Mouse (Mus musculus) G1E-ER4 (cell line): Measurements from ENCODE around the gene Nol3. TPM values are rescaled to one million over a fixed set of nuclear protein-coding genes. Genes with fewer than 3 reads are reported as not detected.

Experiments
- GATA1 ChIP-seq: IDR thresholded peaks from one replicate; pipeline ENCODE4 v1.8.0; 2012; ENCODE audit warnings: low read length, inconsistent platforms
- polyA plus RNA-seq: library from polyadenylated mRNA; stranded (reverse); fragments of >175 nt; gene quantifications from 2 replicates; pipeline ENCODE4 v1.2.3, GENCODE M21; 2012

The Nol3 gene
- polyA plus RNA-seq, 1 experiment, result 0.43 TPM

GRCm38 (mm10) chr8:105275387-105275786 lies 553 bp upstream of the Nol3 start:
- no peak for TF ChIP-seq GATA1

GRCm38 (mm10) chr8:105276292-105277120 lies 566 bp downstream of the Nol3 start:
- TF ChIP-seq GATA1, result no peak

DNA sequence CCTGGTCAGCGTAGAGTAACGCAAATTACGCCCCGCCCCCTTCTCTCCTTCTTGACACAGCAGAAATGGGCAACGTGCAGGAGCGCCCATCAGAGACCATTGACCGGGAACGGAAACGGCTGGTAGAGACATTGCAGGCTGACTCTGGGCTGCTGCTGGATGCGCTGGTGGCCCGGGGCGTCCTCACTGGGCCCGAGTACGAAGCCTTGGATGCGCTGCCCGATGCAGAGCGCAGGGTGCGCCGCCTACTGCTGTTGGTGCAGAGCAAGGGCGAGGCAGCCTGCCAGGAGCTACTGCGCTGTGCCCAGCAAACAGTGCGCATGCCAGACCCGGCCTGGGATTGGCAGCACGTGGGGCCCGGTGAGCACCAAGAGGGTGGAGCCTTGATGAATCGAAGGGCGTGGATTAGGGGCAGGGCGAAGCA lies 3.0 kb downstream of the Nol3 start:
- TF ChIP-seq GATA1, result no peak

GRCm38 (mm10) chr8:105280567-105280966 lies 4.6 kb downstream of the Nol3 start:
- no peak for TF ChIP-seq GATA1

- no peak for TF ChIP-seq GATA1
These were observed 5.9 kb downstream of the Nol3 start for GRCm38 (mm10) chr8:105281821-105282220.

GRCm38 (mm10) chr8:105282239-105282638 lies 6.3 kb downstream of the Nol3 start:
- TF ChIP-seq GATA1, result peak; percentile 49

- TF ChIP-seq GATA1, result no peak
These were observed 7.1 kb downstream of the Nol3 start for GRCm38 (mm10) chr8:105283074-105283473.

- TF ChIP-seq GATA1, result no peak
These were observed 9.6 kb downstream of the Nol3 start for GRCm38 (mm10) chr8:105285514-105285913.

DNA sequence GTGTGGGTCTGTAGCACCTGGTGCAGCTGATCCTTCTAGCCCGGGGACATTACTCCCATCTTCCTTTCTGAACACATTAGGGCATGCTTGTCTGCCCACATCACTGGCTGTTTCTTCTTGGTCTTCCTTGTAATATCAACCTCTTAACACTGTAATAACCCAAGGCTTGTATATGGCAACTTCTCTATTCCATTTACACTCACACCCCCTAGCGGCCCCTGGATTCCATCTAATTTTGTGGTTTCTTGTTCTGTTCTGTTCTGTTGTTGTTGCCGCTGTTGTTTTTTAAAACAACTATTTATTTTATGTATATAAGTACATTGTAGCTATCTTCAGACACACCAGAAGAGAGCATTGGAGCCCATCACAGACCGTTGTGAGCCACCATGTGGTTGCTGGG lies 11.0 kb downstream of the Nol3 start:
- TF ChIP-seq GATA1, result no peak

GRCm38 (mm10) chr8:105288231-105288630 lies 12.3 kb downstream of the Nol3 start:
- no peak for TF ChIP-seq GATA1

DNA sequence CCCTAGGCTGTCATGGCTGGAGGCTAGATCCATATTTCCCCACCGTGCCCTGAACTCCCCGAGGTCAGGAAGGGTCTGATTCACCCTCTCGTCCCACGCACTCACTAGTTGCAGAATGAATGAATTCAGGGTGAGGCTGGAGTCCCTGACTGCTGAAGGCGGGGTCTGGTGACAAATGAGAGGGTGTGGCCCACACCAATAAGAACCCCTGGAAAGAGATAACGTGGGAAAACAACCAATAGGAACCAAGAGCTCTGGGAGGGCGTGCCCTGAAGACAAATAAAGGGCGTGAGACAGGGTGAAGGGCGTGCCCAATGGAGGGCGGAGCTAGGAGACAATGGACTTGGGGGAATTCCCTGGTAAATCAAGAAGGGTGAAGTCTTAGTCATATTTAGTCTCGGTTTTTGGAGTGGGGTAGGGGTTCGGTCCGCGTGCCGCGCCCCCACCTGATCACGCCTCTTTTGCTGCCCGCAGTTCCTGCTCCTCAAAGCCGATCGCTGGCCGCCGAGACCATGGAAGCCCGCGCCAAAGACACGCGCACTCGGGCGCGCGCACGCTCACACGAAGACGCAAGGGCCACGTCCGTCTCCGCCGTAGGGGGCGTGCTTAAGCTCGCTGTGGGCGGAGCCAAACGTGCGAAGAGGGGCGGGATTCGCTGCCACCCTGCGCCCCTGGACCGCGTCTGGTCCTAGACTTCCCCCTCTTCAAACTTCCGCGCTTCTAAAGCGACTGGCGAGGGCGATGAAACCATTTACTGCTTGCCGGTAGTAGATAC lies 13.2 kb downstream of the Nol3 start:
- no peak for TF ChIP-seq GATA1

GRCm38 (mm10) chr8:105289805-105290460 lies 14.0 kb downstream of the Nol3 start, which contains the start of gene 4931428F04Rik:
TSS of gene 4931428F04Rik (minus strand) at chr8:105289864.
- TF ChIP-seq GATA1, result no peak

GRCm38 (mm10) chr8:105290554-105291314 lies 14.8 kb downstream of the Nol3 start:
- TF ChIP-seq GATA1, result no peak

GRCm38 (mm10) chr8:105292471-105292870 lies 16.5 kb downstream of the Nol3 start:
- no peak for TF ChIP-seq GATA1

DNA sequence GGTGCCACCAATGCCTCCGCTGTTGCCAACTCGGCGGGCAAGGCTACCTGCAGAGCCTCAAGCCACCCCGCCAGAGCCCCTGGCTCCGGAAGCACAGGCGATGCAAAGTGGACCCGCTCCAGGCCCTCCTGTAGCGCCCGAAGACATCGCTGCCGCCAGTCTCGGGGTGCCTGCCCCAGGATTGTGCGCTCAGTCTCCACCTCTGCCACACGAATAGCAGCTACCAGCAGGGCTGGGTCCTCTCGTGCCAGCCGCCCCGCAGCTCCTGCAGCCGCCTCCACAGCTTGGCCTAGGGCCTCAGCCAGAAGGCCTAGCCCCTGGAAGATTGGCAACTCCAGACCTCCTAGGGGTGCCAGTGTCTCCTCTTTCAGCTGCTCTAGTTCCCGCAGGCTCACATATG lies 17.5 kb downstream of the Nol3 start:
- TF ChIP-seq GATA1, result no peak
